Mouse (Mus musculus): Measurements from ENCODE around the gene Usf1.

Usf1 gene

GRCm38 (mm10) chr1:171418660-171419059 lies 7.5 kb downstream of the Usf1 start, which contains the start of gene Tstd1:
Gene Tstd1, plus strand, starts transcription at chr1:171418872.
- no peak for DNase-seq (ENCODE audit: low spot score in 2 of 2)

- DNase-seq (ENCODE audit: low spot score in 2 of 2), result no peak
Measured at GRCm38 (mm10) chr1:171419291-171419882, 8.3 kb downstream of the Usf1 start.

- DNase-seq (ENCODE audit: low spot score in 2 of 2), result no peak
Measured at GRCm38 (mm10) chr1:171419905-171420304, 8.8 kb downstream of the Usf1 start.

- no peak for DNase-seq (ENCODE audit: low spot score in 2 of 2)
Measured at GRCm38 (mm10) chr1:171422504-171423095, 11.5 kb downstream of the Usf1 start.

- DNase-seq (ENCODE audit: low spot score in 2 of 2), result no peak
Measured at GRCm38 (mm10) chr1:171424638-171425037, 13.5 kb downstream of the Usf1 start.

GRCm38 (mm10) chr1:171425126-171425525 lies 14.0 kb downstream of the Usf1 start:
- DNase-seq (ENCODE audit: low spot score in 2 of 2), result no peak

GRCm38 (mm10) chr1:171432158-171432557 lies 21.0 kb downstream of the Usf1 start:
- no peak for DNase-seq (ENCODE audit: low spot score in 2 of 2)

GRCm38 (mm10) chr1:171435288-171435814 lies 24.2 kb downstream of the Usf1 start:
- DNase-seq (ENCODE audit: low spot score in 2 of 2), result no peak

- DNase-seq (ENCODE audit: low spot score in 2 of 2), result no peak
Measured at GRCm38 (mm10) chr1:171435974-171436373, 24.9 kb downstream of the Usf1 start.

GRCm38 (mm10) chr1:171437264-171438013 lies 26.3 kb downstream of the Usf1 start, which contains the start of gene F11r:
Gene F11r, plus strand, starts transcription at chr1:171437535.
- DNase-seq (ENCODE audit: low spot score in 2 of 2), result peak; percentile 73 to 80

GRCm38 (mm10) chr1:171438014-171438670 lies 27.0 kb downstream of the Usf1 start:
- no peak for DNase-seq (ENCODE audit: low spot score in 2 of 2)

- no peak for DNase-seq (ENCODE audit: low spot score in 2 of 2)
Measured at GRCm38 (mm10) chr1:171439072-171439471, 28.0 kb downstream of the Usf1 start.

- no peak for DNase-seq (ENCODE audit: low spot score in 2 of 2)
Measured at GRCm38 (mm10) chr1:171440025-171440725, 29.1 kb downstream of the Usf1 start.

GRCm38 (mm10) chr1:171441466-171442412 lies 30.6 kb downstream of the Usf1 start:
- no peak for DNase-seq (ENCODE audit: low spot score in 2 of 2)

GRCm38 (mm10) chr1:171442413-171442760 lies 31.3 kb downstream of the Usf1 start:
- no peak for DNase-seq (ENCODE audit: low spot score in 2 of 2)

GRCm38 (mm10) chr1:171445050-171445449 lies 33.9 kb downstream of the Usf1 start:
- no peak for DNase-seq (ENCODE audit: low spot score in 2 of 2)

- DNase-seq (ENCODE audit: low spot score in 2 of 2), result no peak
Measured at GRCm38 (mm10) chr1:171446854-171447253, 35.7 kb downstream of the Usf1 start.

- DNase-seq (ENCODE audit: low spot score in 2 of 2), result no peak
Measured at GRCm38 (mm10) chr1:171447692-171448091, 36.6 kb downstream of the Usf1 start.

GRCm38 (mm10) chr1:171450062-171450461 lies 38.9 kb downstream of the Usf1 start:
- no peak for DNase-seq (ENCODE audit: low spot score in 2 of 2)

GRCm38 (mm10) chr1:171451001-171451400 lies 39.9 kb downstream of the Usf1 start:
- no peak for DNase-seq (ENCODE audit: low spot score in 2 of 2)

All from spleen, postnatal 36 days (tissue).